In genomic region chr5:20055000-20055399, GRCm38 (mm10) we compare ENCODE assay signal across 31 mouse cellular contexts.
"Had no signal": no experiment of that assay in that cellular context is flagged by ENCODE, and none has a peak within 500 bp of the region (broad histone marks: within the 10 kb centered on the region; RNA-seq: fewer than 3 reads in every experiment).

No protein-coding gene starts in this region.

- H3K27me3 ChIP-seq: heart, embryonic 12.5 days; heart, embryonic 13.5 days; heart, embryonic 15.5 days; hindbrain, embryonic 12.5 days; hindbrain, embryonic 13.5 days; hindbrain, embryonic 15.5 days; intestine, embryonic 15.5 days; kidney, embryonic 15.5 days had no signal

- H3K9me3 ChIP-seq: heart, embryonic 10.5 days; heart, embryonic 12.5 days; heart, embryonic 13.5 days; heart, embryonic 15.5 days; hindbrain, embryonic 10.5 days; hindbrain, embryonic 12.5 days; hindbrain, embryonic 13.5 days; hindbrain, embryonic 15.5 days; intestine, embryonic 15.5 days; kidney, embryonic 15.5 days had no signal

- DNase-seq: heart, postnatal 10 days; heart, postnatal 14 days; heart, postnatal 36 days; heart, postnatal 4 days; kidney, adult 11 months; kidney, adult 18-20 months; kidney, adult 2 months; kidney, adult 8-10 months; kidney, adult 9 months; kidney, postnatal 10 days; kidney, postnatal 14 days; kidney, postnatal 25 days; kidney, postnatal 36 days; kidney, postnatal 4 days; layer of hippocampus, adult 9-11 months; layer of hippocampus, postnatal 36 days had no signal

- H3K27ac ChIP-seq: heart, embryonic 10.5 days; heart, embryonic 13.5 days; heart, embryonic 15.5 days; hindbrain, embryonic 10.5 days; hindbrain, embryonic 12.5 days; hindbrain, embryonic 13.5 days; hindbrain, embryonic 14.5 days; hindbrain, embryonic 15.5 days; hindbrain, postnatal 0 days; intestine, embryonic 15.5 days; kidney, embryonic 15.5 days; kidney, postnatal 0 days; left cerebral cortex, adult 2 months had no signal

- H3K4me2 ChIP-seq: heart, embryonic 11.5 days; heart, embryonic 12.5 days; heart, embryonic 13.5 days; heart, embryonic 15.5 days; hindbrain, embryonic 12.5 days; hindbrain, embryonic 13.5 days; hindbrain, embryonic 14.5 days; hindbrain, embryonic 15.5 days; intestine, embryonic 15.5 days; kidney, embryonic 15.5 days had no signal

- H3K4me3 ChIP-seq: heart, embryonic 10.5 days; heart, embryonic 12.5 days; heart, embryonic 13.5 days; heart, embryonic 15.5 days; hindbrain, embryonic 10.5 days; hindbrain, embryonic 12.5 days; hindbrain, embryonic 13.5 days; hindbrain, embryonic 15.5 days; intestine, embryonic 15.5 days; kidney, embryonic 15.5 days; left cerebral cortex, adult 2 months had no signal

- H3K4me1 ChIP-seq: heart, embryonic 10.5 days; heart, embryonic 12.5 days; heart, embryonic 13.5 days; heart, embryonic 15.5 days; intestine, embryonic 15.5 days had no signal

- H3K36me3 ChIP-seq: heart, embryonic 10.5 days; heart, embryonic 12.5 days; heart, embryonic 13.5 days; heart, embryonic 15.5 days; hindbrain, embryonic 10.5 days; hindbrain, embryonic 12.5 days; hindbrain, embryonic 13.5 days; hindbrain, embryonic 15.5 days; intestine, embryonic 15.5 days; kidney, embryonic 15.5 days had no signal

- H3K9ac ChIP-seq: heart, embryonic 12.5 days; heart, embryonic 13.5 days; heart, embryonic 15.5 days; hindbrain, embryonic 12.5 days; hindbrain, embryonic 13.5 days; hindbrain, embryonic 14.5 days; hindbrain, embryonic 15.5 days; intestine, embryonic 15.5 days; kidney, embryonic 15.5 days had no signal
